In the genomic region with DNA sequence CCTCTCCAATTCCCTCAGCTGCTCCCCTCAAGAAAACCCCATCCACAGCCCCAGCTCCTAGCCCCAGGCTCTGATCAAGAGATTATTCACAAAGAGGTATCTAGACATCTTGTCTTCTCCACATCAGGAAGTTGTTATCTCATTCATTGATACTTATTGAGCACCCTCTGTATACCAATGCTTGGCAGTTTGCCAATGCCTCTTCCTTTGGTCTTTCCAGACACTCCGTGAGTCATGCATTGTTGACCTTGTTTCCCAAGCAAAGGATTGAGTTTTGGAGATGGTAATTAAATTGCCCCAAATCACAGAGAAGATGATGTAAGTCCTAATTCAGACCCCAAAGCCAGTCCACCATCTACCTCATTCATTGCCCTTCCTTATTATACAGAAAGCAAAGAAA, we compare ENCODE assay signal across 17 mouse cellular contexts.
DNase-seq lines count a peak whose midpoint lies in the region; ATAC-seq lines count a peak whose summit lies in the region.
"Had no signal": no experiment of that assay in that cellular context is flagged by ENCODE, and none has a peak within 500 bp of the region (broad histone marks: within the 10 kb centered on the region; RNA-seq: fewer than 3 reads in every experiment).

No protein-coding gene starts in this region.

- peak overlapping the region; percentile 60 for H3K27ac ChIP-seq in hindbrain, embryonic 10.5 days
- no peak overlapping the region for H3K27ac ChIP-seq in hindbrain, embryonic 16.5 days (ENCODE audit: low read depth, low read length)
- H3K27ac ChIP-seq in midbrain, embryonic 10.5 days (replicated peaks), result 0 out of 2 replicates have a peak overlapping the region, but pooled peaks have one; percentile 24
- no peak overlapping the region for H3K27ac ChIP-seq in midbrain, embryonic 15.5 days
- no peak overlapping the region for H3K27ac ChIP-seq in kidney, embryonic 14.5 days (ENCODE audit: low read depth, low read length)
- H3K27ac ChIP-seq: embryonic facial prominence, embryonic 12.5 days; forebrain, embryonic 13.5 days; hindbrain, embryonic 13.5 days had no signal

- H3K36me3 ChIP-seq in hindbrain, embryonic 10.5 days, result no peaks in the 10 kb centered on the region
- H3K36me3 ChIP-seq in hindbrain, embryonic 16.5 days (ENCODE audit: control insufficient read depth, insufficient read depth, low read length), result no peaks in the 10 kb centered on the region
- no peaks in the 10 kb centered on the region for H3K36me3 ChIP-seq in midbrain, embryonic 10.5 days
- no peaks in the 10 kb centered on the region for H3K36me3 ChIP-seq in midbrain, embryonic 15.5 days (replicated peaks)
- no peaks in the 10 kb centered on the region for H3K36me3 ChIP-seq in kidney, embryonic 14.5 days (ENCODE audit: control insufficient read depth, insufficient read depth, low read length)
- H3K36me3 ChIP-seq: embryonic facial prominence, embryonic 12.5 days; heart, embryonic 12.5 days; hindbrain, embryonic 13.5 days had no signal

- H3K27me3 ChIP-seq in hindbrain, embryonic 10.5 days (ENCODE audit: insufficient read depth, poor library complexity, severe bottlenecking), result peaks cover 11% of the 10 kb centered on the region; the same call in 1 of the 2 replicates
- no peaks in the 10 kb centered on the region for H3K27me3 ChIP-seq in hindbrain, embryonic 16.5 days (replicated peaks; ENCODE audit: control insufficient read depth, insufficient read depth, low read length)
- peaks cover 3% of the 10 kb centered on the region for H3K27me3 ChIP-seq in midbrain, embryonic 10.5 days (ENCODE audit: low read depth, poor library complexity, severe bottlenecking)
- no peaks in the 10 kb centered on the region for H3K27me3 ChIP-seq in midbrain, embryonic 15.5 days (replicated peaks)
- no peaks in the 10 kb centered on the region for H3K27me3 ChIP-seq in kidney, embryonic 14.5 days (ENCODE audit: control insufficient read depth, insufficient read depth, low read length)
- H3K27me3 ChIP-seq: embryonic facial prominence, embryonic 12.5 days; forebrain, embryonic 13.5 days; heart, embryonic 12.5 days; hindbrain, embryonic 13.5 days had no signal

- H3K4me2 ChIP-seq in hindbrain, embryonic 16.5 days (ENCODE audit: low read length), result no peak overlapping the region
- H3K4me2 ChIP-seq in midbrain, embryonic 15.5 days, result no peak overlapping the region
- no peak overlapping the region for H3K4me2 ChIP-seq in kidney, embryonic 14.5 days (replicated peaks; ENCODE audit: low read depth, low read length)
- H3K4me2 ChIP-seq: embryonic facial prominence, embryonic 12.5 days; forebrain, embryonic 13.5 days; heart, embryonic 12.5 days; hindbrain, embryonic 13.5 days had no signal

- H3K4me1 ChIP-seq in hindbrain, embryonic 10.5 days (replicated peaks), result peaks cover 59% of the 10 kb centered on the region
- peaks cover 28% of the 10 kb centered on the region for H3K4me1 ChIP-seq in hindbrain, embryonic 16.5 days (ENCODE audit: control insufficient read depth, insufficient read depth, low read depth, low read length)
- H3K4me1 ChIP-seq in midbrain, embryonic 10.5 days, result peaks cover 44% of the 10 kb centered on the region
- H3K4me1 ChIP-seq in midbrain, embryonic 15.5 days, result peaks cover 34% of the 10 kb centered on the region
- peaks cover 27% of the 10 kb centered on the region for H3K4me1 ChIP-seq in kidney, embryonic 14.5 days (ENCODE audit: control insufficient read depth, insufficient read depth, low read length)

- WGBS in hindbrain, embryonic 10.5 days, result 77% methylated on average over 1 of the region's 1 CpGs
- WGBS in hindbrain, embryonic 16.5 days, result 38% methylated on average over 1 of the region's 1 CpGs
- WGBS in midbrain, embryonic 10.5 days, result 81% methylated on average over 1 of the region's 1 CpGs
- WGBS in midbrain, embryonic 15.5 days, result 37% methylated on average over 1 of the region's 1 CpGs
- 37% methylated on average over 1 of the region's 1 CpGs for WGBS in kidney, embryonic 14.5 days

- no peak for ATAC-seq in hindbrain, embryonic 16.5 days
- ATAC-seq in midbrain, embryonic 15.5 days (replicated peaks), result no peak
- no peak for ATAC-seq in kidney, embryonic 14.5 days (ENCODE audit: low FRiP score, low TSS enrichment)
- ATAC-seq: forebrain, embryonic 13.5 days; forebrain, postnatal 0 days had no signal

- no peaks in the 10 kb centered on the region for H3K9me3 ChIP-seq in hindbrain, embryonic 10.5 days
- H3K9me3 ChIP-seq in hindbrain, embryonic 16.5 days (ENCODE audit: control insufficient read depth, low read length), result no peaks in the 10 kb centered on the region
- no peaks in the 10 kb centered on the region for H3K9me3 ChIP-seq in midbrain, embryonic 10.5 days (replicated peaks)
- H3K9me3 ChIP-seq in midbrain, embryonic 15.5 days, result no peaks in the 10 kb centered on the region
- no peaks in the 10 kb centered on the region for H3K9me3 ChIP-seq in kidney, embryonic 14.5 days (ENCODE audit: control insufficient read depth, low read length)
- H3K9me3 ChIP-seq: embryonic facial prominence, embryonic 12.5 days; forebrain, embryonic 13.5 days; heart, embryonic 12.5 days; hindbrain, embryonic 13.5 days had no signal

- H3K4me3 ChIP-seq in hindbrain, embryonic 10.5 days, result no peak overlapping the region
- no peak overlapping the region for H3K4me3 ChIP-seq in hindbrain, embryonic 16.5 days (ENCODE audit: low read length)
- H3K4me3 ChIP-seq in midbrain, embryonic 10.5 days, result no peak overlapping the region
- H3K4me3 ChIP-seq in midbrain, embryonic 15.5 days, result no peak overlapping the region
- no peak overlapping the region for H3K4me3 ChIP-seq in kidney, embryonic 14.5 days (ENCODE audit: low read length)
- H3K4me3 ChIP-seq: embryonic facial prominence, embryonic 12.5 days; forebrain, embryonic 13.5 days; heart, embryonic 12.5 days; hindbrain, embryonic 13.5 days had no signal

- peak; percentile 47 to 83 for DNase-seq in adrenal gland, adult (ENCODE audit: inconsistent age in 2 of 2, low spot score in 1 of 2)
- no peak for DNase-seq in adrenal gland, postnatal 10 days
- DNase-seq in hindbrain, embryonic 10.5 days (ENCODE audit: low spot score), result no peak
- no peak for DNase-seq in midbrain, embryonic 10.5 days (ENCODE audit: low spot score)
- DNase-seq: B cell, adult 2 months; cerebellum, adult 11-12 months; cerebellum, adult 9-10 months; forebrain, postnatal 0 days; gastrocnemius, postnatal 14 days; kidney, adult 11 months had no signal

- H3K9ac ChIP-seq in hindbrain, embryonic 16.5 days (ENCODE audit: low read depth, low read length), result no peak overlapping the region
- no peak overlapping the region for H3K9ac ChIP-seq in midbrain, embryonic 15.5 days
- no peak overlapping the region for H3K9ac ChIP-seq in kidney, embryonic 14.5 days (ENCODE audit: low read depth, low read length)
- H3K9ac ChIP-seq: embryonic facial prominence, embryonic 12.5 days; forebrain, embryonic 13.5 days; forebrain, postnatal 0 days; heart, embryonic 12.5 days; hindbrain, embryonic 13.5 days had no signal

Comparison
In these comparisons a context has a peak if more than half of its experiments do, and no peak if none do; other contexts are left out.
1. DNase-seq: peak in adrenal gland, adult (2 of 2); none in adrenal gland, postnatal 10 days (single experiment), hindbrain, embryonic 10.5 days (single experiment) and midbrain, embryonic 10.5 days (single experiment).
2. H3K27ac ChIP-seq: peak in hindbrain, embryonic 10.5 days (single experiment) and midbrain, embryonic 10.5 days (single experiment); none in hindbrain, embryonic 16.5 days (single experiment), midbrain, embryonic 15.5 days (single experiment) and kidney, embryonic 14.5 days (single experiment).